Mouse (Mus musculus): ENCODE data around the gene Wwox. TPM values are rescaled to one million over a fixed set of nuclear protein-coding genes. Genes with fewer than 3 reads are reported as not detected.

Gene Wwox
- polyA plus RNA-seq, 1 experiment from 2014 or later, result 11.3 TPM

GRCm38 (mm10) chr8:114888388-114888787 lies 448.9 kb downstream of the Wwox start:
- Histone ChIP-seq H3K27ac (replicated peaks in 1 of 2; ENCODE audit: control insufficient read depth in 1 of 2, insufficient read depth in 1 of 2, low read depth in 2 of 2, low read length in 2 of 2) (no peak overlapping the region), H3K27me3 (ENCODE audit: control insufficient read depth, insufficient read depth, low read length) (no peaks in the 10 kb centered on the region), H3K4me3 (ENCODE audit: control insufficient read depth in 1 of 2, insufficient read depth in 1 of 2, low read depth in 1 of 2, low read length in 2 of 2) (no peak overlapping the region), H3K36me3 (ENCODE audit: control insufficient read depth, insufficient read depth, low read length) (no peaks in the 10 kb centered on the region), H3K4me2 (ENCODE audit: low read length) (no peak overlapping the region), H3K9ac (ENCODE audit: low read length) (no peak overlapping the region), H3K4me1 (ENCODE audit: control insufficient read depth in 2 of 2, insufficient read depth in 2 of 2, low read length in 2 of 2) (peaks cover 4 to 5% of the 10 kb centered on the region in 2 experiments; a peak in 3 of 4 replicates), H3K9me3 (ENCODE audit: control insufficient read depth, low read length) (no peaks in the 10 kb centered on the region)
- 87% methylated on average over 3 of the region's 3 CpGs for WGBS
- ATAC-seq (ENCODE audit: insufficient number of reproducible peaks, insufficient read depth, low FRiP score, low read depth), result no peak

GRCm38 (mm10) chr8:114889578-114890374 lies 450.3 kb downstream of the Wwox start:
- Histone ChIP-seq H3K27me3 (ENCODE audit: control insufficient read depth, insufficient read depth, low read length) (no peaks in the 10 kb centered on the region), H3K4me1 (ENCODE audit: control insufficient read depth in 2 of 2, insufficient read depth in 2 of 2, low read length in 2 of 2) (peaks cover 4 to 5% of the 10 kb centered on the region in 2 experiments; a peak in 3 of 4 replicates), H3K27ac (replicated peaks in 1 of 2; ENCODE audit: control insufficient read depth in 1 of 2, insufficient read depth in 1 of 2, low read depth in 2 of 2, low read length in 2 of 2) (no peak overlapping the region), H3K4me2 (ENCODE audit: low read length) (no peak overlapping the region), H3K36me3 (ENCODE audit: control insufficient read depth, insufficient read depth, low read length) (no peaks in the 10 kb centered on the region), H3K4me3 (ENCODE audit: control insufficient read depth in 1 of 2, insufficient read depth in 1 of 2, low read depth in 1 of 2, low read length in 2 of 2) (no peak overlapping the region), H3K9me3 (ENCODE audit: control insufficient read depth, low read length) (no peaks in the 10 kb centered on the region), H3K9ac (ENCODE audit: low read length) (no peak overlapping the region)
- ATAC-seq (ENCODE audit: insufficient number of reproducible peaks, insufficient read depth, low FRiP score, low read depth), result no peak
- WGBS, result 70% methylated on average over 16 of the region's 16 CpGs

- no peak for ATAC-seq (ENCODE audit: insufficient number of reproducible peaks, insufficient read depth, low FRiP score, low read depth)
- no peaks in the 10 kb centered on the region for H3K36me3 ChIP-seq (ENCODE audit: control insufficient read depth, insufficient read depth, low read length)
- WGBS, result 41% methylated on average over 5 of the region's 5 CpGs
Observed at GRCm38 (mm10) chr8:114890478-114890877, 451.0 kb downstream of the Wwox start.

GRCm38 (mm10) chr8:114891252-114891651 lies 451.8 kb downstream of the Wwox start:
- Histone ChIP-seq H3K9ac (ENCODE audit: low read length) (no peak overlapping the region), H3K4me2 (ENCODE audit: low read length) (no peak overlapping the region), H3K27me3 (ENCODE audit: control insufficient read depth, insufficient read depth, low read length) (no peaks in the 10 kb centered on the region), H3K4me3 (ENCODE audit: control insufficient read depth in 1 of 2, insufficient read depth in 1 of 2, low read depth in 1 of 2, low read length in 2 of 2) (no peak overlapping the region), H3K36me3 (ENCODE audit: control insufficient read depth, insufficient read depth, low read length) (no peaks in the 10 kb centered on the region), H3K27ac (replicated peaks in 1 of 2; ENCODE audit: control insufficient read depth in 1 of 2, insufficient read depth in 1 of 2, low read depth in 2 of 2, low read length in 2 of 2) (no peak overlapping the region), H3K4me1 (ENCODE audit: control insufficient read depth in 2 of 2, insufficient read depth in 2 of 2, low read length in 2 of 2) (peaks cover 0 to 5% of the 10 kb centered on the region in 2 experiments; a peak in 3 of 4 replicates), H3K9me3 (ENCODE audit: control insufficient read depth, low read length) (no peaks in the 10 kb centered on the region)
- WGBS, result 75% methylated on average over 4 of the region's 4 CpGs
- no peak for ATAC-seq (ENCODE audit: insufficient number of reproducible peaks, insufficient read depth, low FRiP score, low read depth)

More at GRCm38 (mm10) chr8:114890478-114890877, 451.0 kb downstream of the Wwox start:
- Histone ChIP-seq H3K9me3 (ENCODE audit: control insufficient read depth, low read length) (no peaks in the 10 kb centered on the region), H3K4me2 (ENCODE audit: low read length) (no peak overlapping the region), H3K4me3 (ENCODE audit: control insufficient read depth in 1 of 2, insufficient read depth in 1 of 2, low read depth in 1 of 2, low read length in 2 of 2) (no peak overlapping the region), H3K27me3 (ENCODE audit: control insufficient read depth, insufficient read depth, low read length) (no peaks in the 10 kb centered on the region), H3K4me1 (ENCODE audit: control insufficient read depth in 2 of 2, insufficient read depth in 2 of 2, low read length in 2 of 2) (peaks cover 0 to 5% of the 10 kb centered on the region in 2 experiments; a peak in 3 of 4 replicates), H3K27ac (replicated peaks in 1 of 2; ENCODE audit: control insufficient read depth in 1 of 2, insufficient read depth in 1 of 2, low read depth in 2 of 2, low read length in 2 of 2) (no peak overlapping the region), H3K9ac (ENCODE audit: low read length) (no peak overlapping the region)

- no peak overlapping the region for H3K4me2 ChIP-seq (ENCODE audit: low read length)
- H3K9ac ChIP-seq (ENCODE audit: low read length), result no peak overlapping the region
- no peak overlapping the region for H3K27ac ChIP-seq (replicated peaks in 1 of 2; ENCODE audit: control insufficient read depth in 1 of 2, insufficient read depth in 1 of 2, low read depth in 2 of 2, low read length in 2 of 2)
- no peak overlapping the region for H3K4me3 ChIP-seq (ENCODE audit: control insufficient read depth in 1 of 2, insufficient read depth in 1 of 2, low read depth in 1 of 2, low read length in 2 of 2)
- H3K27me3 ChIP-seq (ENCODE audit: control insufficient read depth, insufficient read depth, low read length), result no peaks in the 10 kb centered on the region
- no peaks in the 10 kb centered on the region for H3K4me1 ChIP-seq (ENCODE audit: control insufficient read depth in 2 of 2, insufficient read depth in 2 of 2, low read length in 2 of 2)
- H3K36me3 ChIP-seq (ENCODE audit: control insufficient read depth, insufficient read depth, low read length), result no peaks in the 10 kb centered on the region
- ATAC-seq (ENCODE audit: insufficient number of reproducible peaks, insufficient read depth, low FRiP score, low read depth), result no peak
- no peaks in the 10 kb centered on the region for H3K9me3 ChIP-seq (ENCODE audit: control insufficient read depth, low read length)
- 76% methylated on average over 8 of the region's 8 CpGs for WGBS
Observed at GRCm38 (mm10) chr8:114897432-114897831, 458.0 kb downstream of the Wwox start.

GRCm38 (mm10) chr8:114899157-114899556 lies 459.7 kb downstream of the Wwox start:
- WGBS, result 89% methylated on average over 12 of the region's 12 CpGs
- no peaks in the 10 kb centered on the region for H3K9me3 ChIP-seq (ENCODE audit: control insufficient read depth, low read length)
- H3K4me1 ChIP-seq (ENCODE audit: control insufficient read depth in 2 of 2, insufficient read depth in 2 of 2, low read length in 2 of 2), result no peaks in the 10 kb centered on the region
- H3K4me3 ChIP-seq (ENCODE audit: control insufficient read depth in 1 of 2, insufficient read depth in 1 of 2, low read depth in 1 of 2, low read length in 2 of 2), result no peak overlapping the region
- ATAC-seq (ENCODE audit: insufficient number of reproducible peaks, insufficient read depth, low FRiP score, low read depth), result no peak
- no peak overlapping the region for H3K4me2 ChIP-seq (ENCODE audit: low read length)
- H3K27me3 ChIP-seq (ENCODE audit: control insufficient read depth, insufficient read depth, low read length), result no peaks in the 10 kb centered on the region
- no peak overlapping the region for H3K9ac ChIP-seq (ENCODE audit: low read length)
- H3K36me3 ChIP-seq (ENCODE audit: control insufficient read depth, insufficient read depth, low read length), result no peaks in the 10 kb centered on the region
- H3K27ac ChIP-seq (replicated peaks in 1 of 2; ENCODE audit: control insufficient read depth in 1 of 2, insufficient read depth in 1 of 2, low read depth in 2 of 2, low read length in 2 of 2), result no peak overlapping the region

GRCm38 (mm10) chr8:114902584-114902983 lies 463.1 kb downstream of the Wwox start:
- Histone ChIP-seq H3K4me3 (ENCODE audit: control insufficient read depth in 1 of 2, insufficient read depth in 1 of 2, low read depth in 1 of 2, low read length in 2 of 2) (no peak overlapping the region), H3K4me2 (ENCODE audit: low read length) (no peak overlapping the region), H3K27me3 (ENCODE audit: control insufficient read depth, insufficient read depth, low read length) (no peaks in the 10 kb centered on the region), H3K36me3 (ENCODE audit: control insufficient read depth, insufficient read depth, low read length) (no peaks in the 10 kb centered on the region), H3K9ac (ENCODE audit: low read length) (no peak overlapping the region), H3K4me1 (ENCODE audit: control insufficient read depth in 2 of 2, insufficient read depth in 2 of 2, low read length in 2 of 2) (no peaks in the 10 kb centered on the region), H3K27ac (replicated peaks in 1 of 2; ENCODE audit: control insufficient read depth in 1 of 2, insufficient read depth in 1 of 2, low read depth in 2 of 2, low read length in 2 of 2) (no peak overlapping the region), H3K9me3 (ENCODE audit: control insufficient read depth, low read length) (no peaks in the 10 kb centered on the region)
- WGBS, result 80% methylated on average over 5 of the region's 5 CpGs
- no peak for ATAC-seq (ENCODE audit: insufficient number of reproducible peaks, insufficient read depth, low FRiP score, low read depth)
